Mouse (Mus musculus): ENCODE results near the gene Mypn. TPM values are rescaled to one million over a fixed set of nuclear protein-coding genes. Genes with fewer than 3 reads are reported as not detected.
A peak's percentile ranks its signal among the peaks of the same experiment; 100 is the strongest.

The Mypn gene
- polyA plus RNA-seq, 1 experiment from 2014 or later, result 0.21 TPM

DNA sequence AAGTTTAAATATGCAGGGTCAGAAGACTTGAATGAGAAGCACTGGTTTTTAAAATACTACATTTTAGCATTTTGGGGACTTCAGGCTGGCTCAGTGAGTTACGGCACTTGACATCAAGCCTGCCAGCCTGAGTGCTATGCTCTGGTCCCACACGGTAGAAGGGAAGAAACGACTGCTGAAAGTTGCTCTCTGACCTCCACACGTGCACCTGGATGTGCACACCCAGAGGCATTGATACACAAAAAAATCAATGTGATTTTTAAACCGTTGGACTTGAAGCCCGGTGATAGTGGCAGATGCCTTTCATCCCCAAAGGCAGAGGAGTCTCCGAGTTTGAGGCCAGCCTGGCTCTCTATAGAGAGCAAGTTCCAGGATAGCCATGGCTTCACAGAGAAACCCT, 111.8 kb downstream of the Mypn start:
- no peak for ATAC-seq (replicated peaks)
- no peak overlapping the region for H3K4me3 ChIP-seq
- peaks cover 12% of the 10 kb centered on the region for H3K4me1 ChIP-seq
- H3K27me3 ChIP-seq (replicated peaks), result no peaks in the 10 kb centered on the region
- H3K4me2 ChIP-seq, result no peak overlapping the region
- WGBS, result 81% methylated on average over 7 of the region's 7 CpGs
- no peaks in the 10 kb centered on the region for H3K36me3 ChIP-seq (replicated peaks)
- H3K9me3 ChIP-seq, result no peaks in the 10 kb centered on the region
- H3K9ac ChIP-seq, result no peak overlapping the region
- no peak overlapping the region for H3K27ac ChIP-seq

DNA sequence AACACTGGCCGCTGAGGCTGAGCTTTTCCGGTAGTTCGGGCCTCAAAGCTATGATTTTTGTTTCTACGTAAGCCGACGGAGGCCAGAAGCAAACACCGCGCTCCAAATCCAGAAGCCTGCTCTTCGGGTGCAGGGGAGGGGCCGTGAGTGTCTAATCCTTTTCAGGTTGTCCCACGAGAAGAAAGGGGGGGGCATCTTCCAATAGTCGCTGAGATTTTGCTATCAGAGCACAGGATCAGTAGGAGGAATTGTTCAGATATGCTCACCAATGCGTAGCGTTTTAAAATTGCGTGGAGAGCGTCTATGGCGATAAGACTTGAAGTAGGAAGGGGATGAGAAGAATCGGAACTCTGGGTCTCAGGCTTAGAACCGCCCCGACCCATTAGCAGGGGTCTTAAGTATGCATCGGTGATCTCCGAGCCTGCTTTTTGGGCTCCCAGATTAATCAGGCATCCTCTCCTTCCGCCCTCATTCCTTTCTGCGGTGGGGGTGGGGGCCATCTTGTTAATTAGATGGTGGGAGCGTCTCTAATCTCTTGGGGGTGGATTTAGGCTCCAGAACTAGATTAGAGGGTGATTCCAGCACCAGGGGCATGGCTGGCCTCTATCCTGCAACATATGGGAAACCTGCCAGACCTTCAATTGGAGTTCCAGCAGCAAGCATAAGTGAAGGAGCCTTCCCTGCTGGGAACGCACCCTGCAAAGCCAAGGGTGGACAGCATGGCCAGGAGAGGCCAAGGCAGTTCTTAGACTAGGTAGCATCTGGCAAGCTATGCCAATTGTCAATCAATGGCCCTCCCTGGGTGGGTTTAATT, 113.8 kb downstream of the Mypn start:
- no peaks in the 10 kb centered on the region for H3K27me3 ChIP-seq (replicated peaks)
- no peak overlapping the region for H3K27ac ChIP-seq
- 2% methylated on average over 26 of the region's 26 CpGs for WGBS
- ATAC-seq (replicated peaks), result no peak
- peaks cover 12% of the 10 kb centered on the region for H3K4me1 ChIP-seq
- no peaks in the 10 kb centered on the region for H3K36me3 ChIP-seq (replicated peaks)
- H3K4me2 ChIP-seq, result peak overlapping the region; percentile 48
- peak overlapping the region; percentile 27 for H3K4me3 ChIP-seq
- no peaks in the 10 kb centered on the region for H3K9me3 ChIP-seq
- no peak overlapping the region for H3K9ac ChIP-seq

DNA sequence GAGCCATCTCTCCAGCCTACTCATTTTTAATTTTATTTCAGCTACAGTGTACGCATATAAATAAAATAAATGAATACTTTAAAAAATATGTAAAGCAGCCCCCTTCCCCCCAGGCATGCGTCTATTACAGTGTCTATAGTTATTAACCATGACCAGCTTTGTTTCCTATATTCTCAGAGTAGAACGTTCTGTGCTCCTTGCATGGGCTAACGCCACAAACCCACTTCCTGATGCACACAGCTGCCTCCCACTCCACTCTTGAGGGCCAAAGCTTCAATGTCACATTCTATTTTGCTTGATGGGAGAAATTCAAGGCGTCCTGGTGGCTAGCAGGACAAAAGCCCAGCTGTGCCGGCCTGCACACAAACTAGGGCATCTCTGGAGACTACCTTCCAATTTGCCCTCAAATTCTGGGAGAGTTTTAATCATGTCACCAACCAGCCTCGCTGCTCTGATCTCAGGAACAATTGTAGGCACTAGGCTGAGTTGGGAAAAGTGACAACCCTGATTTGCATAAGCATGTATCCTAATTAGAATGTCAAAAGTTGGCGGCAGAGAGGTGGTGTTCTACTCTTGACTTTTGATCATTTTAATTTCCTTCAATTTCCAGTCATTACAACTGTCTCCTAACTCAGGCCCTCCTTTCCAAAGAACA, 114.5 kb downstream of the Mypn start:
- H3K4me2 ChIP-seq, result peak overlapping the region; percentile 48
- H3K4me1 ChIP-seq, result peaks cover 12% of the 10 kb centered on the region
- H3K4me3 ChIP-seq, result peak overlapping the region; percentile 27; the same call in 1 of the 2 replicates
- 21% methylated on average over 8 of the region's 8 CpGs for WGBS
- H3K27ac ChIP-seq, result 0 out of 2 replicates have a peak overlapping the region, but pooled peaks have one; percentile 11
- no peaks in the 10 kb centered on the region for H3K9me3 ChIP-seq
- ATAC-seq (replicated peaks), result 0 out of 2 replicates have a peak, but pooled peaks have one; percentile 45
- H3K27me3 ChIP-seq (replicated peaks), result no peaks in the 10 kb centered on the region
- H3K9ac ChIP-seq, result no peak overlapping the region
- H3K36me3 ChIP-seq (replicated peaks), result no peaks in the 10 kb centered on the region

DNA sequence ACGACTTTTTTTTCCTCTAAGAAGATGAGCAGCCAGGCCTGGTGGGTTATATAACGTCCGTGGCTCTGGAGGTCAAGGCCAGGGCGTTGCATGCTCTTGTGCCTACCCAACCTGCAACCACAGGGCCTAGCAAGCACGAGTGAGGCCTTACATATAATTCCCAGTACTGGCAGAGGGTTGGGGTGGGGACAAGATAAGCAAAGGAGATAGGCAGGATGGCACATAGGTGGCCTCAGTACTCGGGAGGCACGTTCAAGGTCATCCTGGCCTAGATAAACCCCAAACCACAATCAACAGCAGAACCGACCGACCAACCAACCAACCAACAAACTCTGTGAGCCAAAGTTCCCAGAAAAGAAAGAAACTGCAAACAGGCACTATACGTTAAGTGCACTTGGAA, 117.4 kb downstream of the Mypn start:
- H3K9ac ChIP-seq, result no peak overlapping the region
- H3K4me2 ChIP-seq, result no peak overlapping the region
- H3K4me3 ChIP-seq, result no peak overlapping the region
- no peaks in the 10 kb centered on the region for H3K36me3 ChIP-seq (replicated peaks)
- no peaks in the 10 kb centered on the region for H3K9me3 ChIP-seq
- ATAC-seq (replicated peaks), result no peak
- no peaks in the 10 kb centered on the region for H3K27me3 ChIP-seq (replicated peaks)
- WGBS, result 85% methylated on average over 10 of the region's 10 CpGs
- no peak overlapping the region for H3K27ac ChIP-seq
- H3K4me1 ChIP-seq, result peaks cover 12% of the 10 kb centered on the region

DNA sequence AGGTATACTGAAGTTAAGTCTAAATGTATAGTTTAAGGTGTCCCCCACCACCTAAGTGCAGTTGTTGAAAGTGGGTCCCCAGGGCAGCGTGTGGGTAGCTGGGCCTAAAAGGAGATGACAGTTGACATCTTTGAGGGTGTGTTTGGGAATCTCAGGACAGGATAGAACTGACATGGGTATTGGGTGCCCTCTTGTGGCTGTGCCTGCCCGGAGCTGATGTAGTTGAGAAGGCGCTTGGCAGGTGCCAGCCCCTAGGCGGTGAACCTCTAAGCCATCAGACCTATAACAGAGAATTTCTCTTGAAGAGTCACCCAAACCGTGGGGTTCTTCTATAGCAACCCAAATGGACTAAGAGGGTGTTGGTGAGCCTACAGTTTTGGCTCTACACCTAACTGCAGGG, 137.8 kb downstream of the Mypn start:
- H3K9ac ChIP-seq, result no peak overlapping the region
- H3K27me3 ChIP-seq (replicated peaks), result no peaks in the 10 kb centered on the region
- no peaks in the 10 kb centered on the region for H3K36me3 ChIP-seq (replicated peaks)
- WGBS, result 4% methylated on average over 5 of the region's 5 CpGs
- H3K9me3 ChIP-seq, result no peaks in the 10 kb centered on the region
- peak; percentile 89 for ATAC-seq (replicated peaks)
- H3K4me3 ChIP-seq, result no peak overlapping the region
- no peak overlapping the region for H3K27ac ChIP-seq
- no peaks in the 10 kb centered on the region for H3K4me1 ChIP-seq
- H3K4me2 ChIP-seq, result no peak overlapping the region

Other genes with a start within 250 kb of the Mypn start
- gene Rufy2, start 223.7 kb downstream of the Mypn start, polyA plus RNA-seq (2015; fragmentation: Nextera tagmentation; extraction: Ambion mirVana), result 61.2 and 65.5 TPM in 2 replicates
- gene Hnrnph3, start 179.7 kb downstream of the Mypn start, polyA plus RNA-seq (2015; fragmentation: Nextera tagmentation; extraction: Ambion mirVana), result 167 and 175 TPM in 2 replicates
- gene Pbld2, start 179.6 kb downstream of the Mypn start, polyA plus RNA-seq (2015; fragmentation: Nextera tagmentation; extraction: Ambion mirVana), result 1.1 and 1.3 TPM in 2 replicates
- gene Pbld1, start 143.8 kb downstream of the Mypn start, polyA plus RNA-seq (2015; fragmentation: Nextera tagmentation; extraction: Ambion mirVana), result 0.98 and 1.3 TPM in 2 replicates
- 2.2 and 2.6 TPM in 2 replicates for gene Atoh7, start 104.3 kb downstream of the Mypn start, polyA plus RNA-seq (2015; fragmentation: Nextera tagmentation; extraction: Ambion mirVana)
- 29.5 and 31.1 TPM in 2 replicates for gene Herc4, start 39.9 kb upstream of the Mypn start, polyA plus RNA-seq (2015; fragmentation: Nextera tagmentation; extraction: Ambion mirVana)
- gene Sirt1, start 177.8 kb upstream of the Mypn start, polyA plus RNA-seq (2015; fragmentation: Nextera tagmentation; extraction: Ambion mirVana), result 5.7 and 6.1 TPM in 2 replicates
- gene Dnajc12, start 178.5 kb upstream of the Mypn start, polyA plus RNA-seq (2015; fragmentation: Nextera tagmentation; extraction: Ambion mirVana), result 18.0 and 20.3 TPM in 2 replicates
- not detected in 2 replicates for gene Gm7075, start 217.8 kb upstream of the Mypn start, polyA plus RNA-seq (2015; fragmentation: Nextera tagmentation; extraction: Ambion mirVana)
- 0.61 and 0.80 TPM in 2 replicates for gene Ctnna3, start 226.1 kb upstream of the Mypn start, polyA plus RNA-seq (2015; fragmentation: Nextera tagmentation; extraction: Ambion mirVana)